Mouse (Mus musculus): ENCODE data around the gene Igf2.

DNA sequence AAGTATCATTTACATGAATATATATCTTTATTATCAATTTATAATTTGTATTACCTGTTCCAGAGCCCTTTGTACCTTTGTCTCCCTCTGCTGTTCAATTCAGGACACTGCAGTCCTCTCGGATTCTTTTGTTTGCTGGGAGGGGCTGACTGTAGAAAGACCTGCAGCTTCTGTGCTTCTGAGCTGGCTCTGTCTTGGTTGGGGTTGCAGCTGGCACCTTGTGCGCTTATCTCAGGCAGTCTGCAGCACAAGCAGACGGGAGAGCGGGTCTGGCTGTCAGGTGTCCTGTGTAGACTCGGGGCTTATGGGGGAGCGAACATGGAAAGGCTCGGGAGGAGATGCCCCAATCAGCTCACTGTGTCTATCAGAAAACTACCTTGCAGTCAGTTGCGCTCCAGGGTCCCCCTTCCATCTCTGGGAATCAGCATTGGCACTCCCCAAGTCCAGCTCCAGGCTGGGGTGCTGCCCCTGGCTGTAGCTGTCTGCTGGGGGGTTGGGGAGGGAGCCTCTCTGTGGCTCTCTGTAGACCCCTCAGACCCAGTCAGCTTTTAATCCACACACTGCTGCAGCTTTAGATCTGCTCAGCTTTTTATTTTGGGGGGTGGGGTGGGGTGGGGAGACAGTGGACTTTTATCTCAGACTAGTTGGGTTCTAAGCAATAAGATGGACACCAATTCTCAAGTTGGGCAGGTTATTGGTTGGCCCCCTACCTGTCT lies 48.3 kb upstream of the Igf2 start:
- TF ChIP-seq CTCF (IDR thresholded peaks at IDR 0.05; ENCODE audit: low read depth, low read length): peak; percentile 46; the same call in 1 of the 2 replicates
- TF ChIP-seq POLR2AphosphoS5 (IDR thresholded peaks at IDR 0.05; ENCODE audit: insufficient replicate concordance, low read depth, low read length): no peak
- no peak for TF ChIP-seq TAL1 (conservative IDR thresholded peaks at IDR 0.05; ENCODE audit: low read depth, low read length)
- no peak for TF ChIP-seq GATA1 (IDR thresholded peaks at IDR 0.05; ENCODE audit: borderline replicate concordance, low read length)
- no peak for TF ChIP-seq GATA2 (IDR thresholded peaks at IDR 0.05; ENCODE audit: borderline replicate concordance, low read depth, low read length)

All from G1E (cell line).